Mouse (Mus musculus): Measurements from ENCODE around the gene Sla2. TPM values are rescaled to one million over a fixed set of nuclear protein-coding genes. Genes with fewer than 3 reads are reported as not detected.
"Not testable (repeated sequence)": the region's sequence is repeated elsewhere in the genome, so short reads cannot be mapped to it uniquely, and the experiment has no call there.

The Sla2 gene
- total RNA-seq, 2 experiments from 2014 or later: not detected

GRCm38 (mm10) chr2:156902411-156902810, 15.4 kb upstream of the Sla2 start:
- DNase-seq (ENCODE audit: low spot score in 2 of 2): not testable (repeated sequence)

- no peak for DNase-seq (ENCODE audit: low spot score in 2 of 2)
Measured at GRCm38 (mm10) chr2:156901883-156902282, 14.9 kb upstream of the Sla2 start.

GRCm38 (mm10) chr2:156901344-156901743, 14.4 kb upstream of the Sla2 start:
- no peak for DNase-seq (ENCODE audit: low spot score in 2 of 2)

DNA sequence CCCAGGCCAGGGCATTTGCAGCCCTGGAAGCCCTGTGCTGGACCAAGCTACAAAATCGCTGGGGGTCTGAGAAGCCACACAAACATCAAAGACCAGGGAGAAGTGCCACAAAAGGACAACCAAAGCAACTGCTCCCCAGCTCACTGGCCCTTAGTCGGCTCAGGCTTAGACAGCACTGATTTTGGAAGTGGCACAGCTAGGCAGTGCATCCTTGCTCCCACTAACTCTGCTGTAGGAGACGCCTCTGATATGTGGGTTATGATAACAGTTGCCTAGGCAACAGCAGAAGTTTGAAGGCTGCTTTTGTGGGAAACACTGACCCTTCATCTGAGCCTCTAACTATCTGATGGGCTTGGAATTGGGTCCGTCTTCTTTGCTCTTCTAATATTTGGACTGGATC, 12.2 kb upstream of the Sla2 start:
- DNase-seq (ENCODE audit: low spot score in 2 of 2): no peak

- DNase-seq (ENCODE audit: low spot score in 2 of 2): no peak
Measured at GRCm38 (mm10) chr2:156898374-156898773, 11.4 kb upstream of the Sla2 start.

DNA sequence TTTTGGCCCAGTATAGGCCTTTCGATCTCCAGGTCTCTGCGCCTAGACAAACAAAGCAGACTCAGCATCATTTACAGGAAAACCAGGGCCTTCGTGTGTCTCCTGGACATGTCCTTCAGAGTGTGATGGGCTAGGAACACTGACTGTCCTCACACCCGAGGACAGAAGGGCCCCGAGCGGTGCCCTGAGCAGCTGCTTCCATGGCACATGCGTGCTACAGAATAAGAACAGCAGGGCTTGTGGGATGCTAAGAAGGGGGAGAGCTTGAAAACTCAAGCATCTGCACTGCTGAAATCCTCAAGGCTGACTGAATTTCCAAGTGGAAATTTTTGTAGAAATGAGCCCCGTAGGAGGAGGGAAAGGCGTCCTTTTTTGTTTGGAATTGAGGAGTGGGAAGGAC, 10.0 kb upstream of the Sla2 start:
- DNase-seq (ENCODE audit: low spot score in 2 of 2): no peak

- no peak for DNase-seq (ENCODE audit: low spot score in 2 of 2)
Measured at GRCm38 (mm10) chr2:156896384-156896914, 9.5 kb upstream of the Sla2 start.

- no peak for DNase-seq (ENCODE audit: low spot score in 2 of 2)
Measured at GRCm38 (mm10) chr2:156894496-156895265, 7.7 kb upstream of the Sla2 start.

- DNase-seq (ENCODE audit: low spot score in 2 of 2): no peak
Measured at GRCm38 (mm10) chr2:156892821-156893220, 5.8 kb upstream of the Sla2 start.

- no peak for DNase-seq (ENCODE audit: low spot score in 2 of 2)
Measured at GRCm38 (mm10) chr2:156892240-156892639, 5.2 kb upstream of the Sla2 start.

DNA sequence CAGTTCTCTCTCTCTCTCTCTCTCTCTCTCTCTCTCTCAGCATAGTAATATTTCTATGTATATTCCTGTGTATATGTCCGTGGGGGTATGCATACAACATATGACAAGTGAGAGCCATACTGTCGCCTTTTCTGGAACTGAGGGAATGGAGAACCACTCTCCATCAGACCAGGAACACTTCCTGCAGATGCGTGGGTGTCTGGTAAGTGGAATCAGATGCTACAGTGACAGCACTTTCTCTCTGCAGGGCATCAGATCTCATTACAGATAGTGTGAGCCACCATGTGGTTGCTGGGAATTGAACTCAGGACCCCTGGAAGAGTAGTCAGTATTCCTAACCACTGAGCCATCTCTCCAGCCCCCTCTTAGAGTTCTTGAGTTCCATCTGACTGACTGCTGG, 1.5 kb upstream of the Sla2 start:
- no peak for DNase-seq (ENCODE audit: low spot score in 2 of 2)

DNA sequence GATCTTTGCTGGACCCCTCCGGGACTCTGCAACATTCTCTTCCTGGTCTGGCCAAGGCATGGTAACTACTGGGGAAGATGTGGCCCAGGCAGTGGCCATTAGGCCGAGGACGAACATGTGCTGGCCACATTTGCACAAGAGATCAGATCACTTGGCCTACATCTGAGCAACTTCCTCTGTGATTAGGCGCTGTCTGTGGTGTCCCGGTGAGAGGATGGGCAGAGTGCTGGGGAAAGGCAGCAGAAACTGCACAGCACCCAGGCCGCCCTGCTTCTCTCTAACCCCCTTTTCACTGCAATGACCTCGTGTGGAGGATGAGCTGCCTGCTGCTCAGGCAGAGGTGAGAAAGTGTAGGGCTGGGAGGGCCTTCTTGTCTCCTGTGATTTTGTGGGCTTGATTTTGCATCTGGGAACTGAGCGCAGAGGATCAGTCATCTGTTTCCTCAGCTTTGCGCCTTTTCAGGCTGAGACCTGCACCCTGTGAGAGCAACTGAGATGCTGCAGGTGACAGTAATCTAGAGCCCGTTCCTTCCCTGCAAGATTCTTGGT, 834 bp downstream of the Sla2 start:
- no peak for DNase-seq (ENCODE audit: low spot score in 2 of 2)

- DNase-seq (ENCODE audit: low spot score in 2 of 2): not testable (repeated sequence)
Measured at GRCm38 (mm10) chr2:156885666-156886065, 1.3 kb downstream of the Sla2 start.

DNA sequence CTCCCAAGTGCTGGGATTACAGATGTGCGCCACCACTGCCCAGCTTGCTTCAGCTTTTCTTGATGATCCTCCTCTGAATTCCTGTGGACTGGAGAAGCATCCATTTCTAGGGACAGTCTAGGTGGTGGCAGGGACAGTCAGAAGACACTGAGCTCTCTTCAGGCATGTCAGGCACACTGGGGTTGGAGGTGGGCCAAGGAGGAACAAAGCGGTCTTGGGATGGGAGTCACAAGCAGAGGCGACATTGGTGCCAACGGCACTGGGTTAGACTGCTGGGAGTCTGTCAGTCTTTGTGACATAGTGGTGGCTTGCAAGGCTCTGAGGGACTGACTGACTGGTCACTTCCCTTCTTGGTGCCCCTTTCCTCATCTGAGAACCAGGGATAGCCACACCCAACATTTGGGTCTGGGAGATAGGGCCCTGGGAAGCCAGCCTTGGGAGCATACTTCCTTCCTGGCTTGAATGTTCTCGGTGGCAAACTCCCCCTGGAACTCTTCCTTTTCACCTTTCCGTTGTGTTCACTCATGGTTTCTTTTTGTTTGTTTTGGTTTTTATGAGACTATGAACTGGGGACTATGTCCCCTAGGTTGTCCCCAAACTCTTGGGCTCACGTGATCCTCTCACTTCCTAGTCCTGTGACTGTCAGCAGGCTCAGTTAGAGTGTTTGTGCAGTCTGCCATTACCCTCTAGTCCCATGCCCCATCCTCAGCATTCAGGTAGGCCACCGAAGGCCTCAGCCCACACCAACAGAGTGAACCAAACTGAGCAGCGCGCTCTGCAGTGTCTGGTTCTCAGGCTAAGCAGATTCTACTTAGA, 2.4 kb downstream of the Sla2 start:
- DNase-seq (ENCODE audit: low spot score in 2 of 2): no peak

- no peak for DNase-seq (ENCODE audit: low spot score in 2 of 2)
Measured at GRCm38 (mm10) chr2:156882431-156883001, 4.5 kb downstream of the Sla2 start.

- DNase-seq (ENCODE audit: low spot score in 2 of 2): no peak
Measured at GRCm38 (mm10) chr2:156879541-156879940, 7.5 kb downstream of the Sla2 start.

DNA sequence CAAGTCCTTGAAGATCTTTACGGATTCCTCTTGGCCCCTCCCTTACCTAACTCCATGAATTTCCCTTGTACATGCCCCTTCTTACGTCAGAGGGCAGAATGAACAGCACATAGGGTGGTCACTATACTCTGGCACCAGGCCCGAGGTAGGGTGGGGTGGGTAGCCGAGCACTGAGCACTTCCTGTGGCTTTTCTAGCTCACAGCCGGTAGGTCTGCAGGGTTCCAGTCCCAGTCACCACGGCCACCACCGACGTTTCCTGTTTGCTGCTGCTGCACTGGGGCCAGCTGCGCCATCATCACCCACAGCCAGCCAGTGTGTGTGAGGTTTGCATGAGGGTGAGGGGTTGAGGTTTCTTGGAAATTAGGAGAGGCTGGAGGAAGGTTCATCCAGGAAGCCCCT, 9.3 kb downstream of the Sla2 start:
- no peak for DNase-seq (ENCODE audit: low spot score in 2 of 2)

GRCm38 (mm10) chr2:156874760-156875510, 12.1 kb downstream of the Sla2 start:
- DNase-seq (ENCODE audit: low spot score in 2 of 2): no peak

GRCm38 (mm10) chr2:156874047-156874759, 12.8 kb downstream of the Sla2 start:
- DNase-seq (ENCODE audit: low spot score in 2 of 2): no peak

GRCm38 (mm10) chr2:156873629-156874028, 13.4 kb downstream of the Sla2 start:
- peak in 1 of 2 experiments; percentile 43 for DNase-seq (ENCODE audit: low spot score in 2 of 2)
